Mouse (Mus musculus) ES-Bruce4 (cell line): ENCODE measurements at regions not wholly inside any gene's neighbourhood (a gene's known extent, or its start where the extent isn't known, plus 50 kb on each side); places are given as distances from the start of the nearest gene placed in this dataset.
A peak's percentile ranks its signal among the peaks of the same experiment; 100 is the strongest.

ENCODE experiments used
- H3K27ac ChIP-seq: 2 replicates; pipeline ENCODE4 v1.5.1; 2012; ENCODE audit warnings: low read length, inconsistent platforms; ENCODE audit not compliant: insufficient read depth
- H3K27me3 ChIP-seq: 2 replicates; pipeline ENCODE4 v1.6.1; 2012; ENCODE audit warnings: mild to moderate bottlenecking, low read length, inconsistent platforms; ENCODE audit not compliant: control insufficient read depth, poor library complexity, insufficient read depth, severe bottlenecking
- H3K36me3 ChIP-seq: 2 replicates; pipeline ENCODE4 v1.6.1; 2012; ENCODE audit warnings: inconsistent platforms, mild to moderate bottlenecking, low read length, moderate library complexity; ENCODE audit not compliant: control insufficient read depth, poor library complexity, insufficient read depth, severe bottlenecking
- H3K4me1 ChIP-seq: one replicate; pipeline ENCODE4 v1.8.1; 2011; ENCODE audit warnings: low read length; ENCODE audit not compliant: control insufficient read depth, insufficient read depth
- H3K4me3 ChIP-seq: 2 replicates; pipeline ENCODE4 v1.5.1; 2011; ENCODE audit warnings: low read depth, mild to moderate bottlenecking, low read length
- H3K9ac ChIP-seq: 2 replicates; pipeline ENCODE4 v1.6.1; 2012; ENCODE audit warnings: low read depth, mild to moderate bottlenecking, inconsistent platforms; ENCODE audit not compliant: poor library complexity, severe bottlenecking
- H3K9me3 ChIP-seq: replicated peaks from 2 replicates; pipeline ENCODE4 v1.6.1; 2012; ENCODE audit warnings: mild to moderate bottlenecking, low read length, inconsistent platforms; ENCODE audit not compliant: control insufficient read depth, poor library complexity, insufficient read depth, severe bottlenecking
- CTCF ChIP-seq: IDR thresholded peaks from one replicate; pipeline ENCODE4 v1.8.1; 2011; ENCODE audit warnings: low read depth, low read length
- EP300 ChIP-seq: IDR thresholded peaks from 2 replicates; pipeline ENCODE4 v1.6.1; 2011; ENCODE audit warnings: low read depth, low read length; ENCODE audit not compliant: insufficient read depth
- POLR2A ChIP-seq: IDR thresholded peaks from one replicate; pipeline ENCODE4 v1.8.1; 2011; ENCODE audit warnings: low read length; ENCODE audit not compliant: insufficient read depth

DNA sequence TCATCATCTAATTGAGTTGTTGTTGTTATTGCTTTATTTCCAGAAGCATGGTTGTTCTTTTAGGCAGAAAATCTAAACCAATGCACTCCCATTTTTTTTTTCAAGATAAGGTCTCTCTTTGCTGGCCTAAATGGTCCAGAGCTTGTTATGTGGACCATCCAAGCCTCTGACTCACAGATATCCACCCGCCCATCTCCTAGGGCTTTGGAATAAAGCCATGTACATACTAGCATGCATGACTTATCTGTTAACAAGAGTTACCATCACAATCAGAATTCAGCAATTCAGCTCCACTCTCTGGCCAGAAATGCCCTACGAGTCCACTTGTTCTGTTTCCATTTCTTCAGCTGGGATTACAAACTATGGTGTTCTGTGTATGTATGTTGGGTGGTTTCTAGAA lies 669.5 kb downstream of the Epha7 start:
- TF ChIP-seq POLR2A (no peak), CTCF (no peak), EP300 (no peak)

DNA sequence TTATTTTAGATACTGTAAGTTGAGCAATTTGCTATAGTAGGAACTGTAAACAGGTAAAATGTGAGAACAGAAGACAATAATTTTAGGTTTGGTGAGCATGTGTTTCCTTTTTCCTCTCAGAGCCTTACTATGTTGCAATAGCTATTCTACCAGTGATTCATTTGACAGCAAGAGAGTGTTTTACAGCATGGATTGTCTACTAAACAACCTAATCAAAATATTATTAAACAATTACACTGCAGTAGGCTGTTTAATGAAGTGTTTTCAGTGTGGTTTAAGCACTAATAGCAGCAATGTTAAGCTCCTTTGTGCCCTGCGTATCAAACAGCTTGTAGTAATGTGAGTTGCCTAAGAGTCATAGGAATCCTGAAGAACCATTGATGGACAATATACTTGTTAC lies 687.9 kb downstream of the Epha7 start:
- Histone ChIP-seq H3K27me3 (no peaks in the 10 kb centered on the region), H3K36me3 (no peaks in the 10 kb centered on the region), H3K4me1 (no peaks in the 10 kb centered on the region), H3K27ac (no peak overlapping the region), H3K9ac (no peak overlapping the region), H3K4me3 (no peak overlapping the region), H3K9me3 (no peaks in the 10 kb centered on the region)
- TF ChIP-seq POLR2A (no peak), CTCF (no peak), EP300 (no peak)

More for the DNA sequence above, 669.5 kb downstream of the Epha7 start:
- H3K4me1 ChIP-seq, result no peaks in the 10 kb centered on the region
- no peak overlapping the region for H3K9ac ChIP-seq
- H3K4me3 ChIP-seq, result no peak overlapping the region
- H3K27ac ChIP-seq, result no peak overlapping the region
- H3K36me3 ChIP-seq, result no peaks in the 10 kb centered on the region
- H3K9me3 ChIP-seq, result no peaks in the 10 kb centered on the region
- no peaks in the 10 kb centered on the region for H3K27me3 ChIP-seq

DNA sequence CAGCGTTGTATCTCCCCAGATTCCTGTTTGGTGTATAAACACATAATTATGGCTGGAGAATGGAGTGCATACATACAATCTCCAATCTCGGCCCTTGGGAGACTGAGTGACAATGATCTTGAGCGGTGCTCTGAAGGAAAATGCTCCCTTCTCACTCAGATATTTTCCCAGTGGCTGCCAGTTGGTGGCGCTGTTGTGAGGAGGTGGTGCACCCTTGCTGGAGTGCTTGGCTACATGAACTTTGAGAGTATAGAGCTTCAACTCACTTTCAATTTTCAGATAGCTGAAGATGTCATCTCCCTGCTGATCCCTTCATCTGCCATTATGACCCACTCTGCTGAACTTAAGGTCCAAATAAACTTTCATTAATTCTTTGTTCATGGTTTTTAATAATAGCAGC lies 712.1 kb downstream of the Epha7 start:
- TF ChIP-seq CTCF (peak; percentile 65), EP300 (no peak)
- Histone ChIP-seq H3K36me3 (no peaks in the 10 kb centered on the region), H3K27me3 (no peaks in the 10 kb centered on the region), H3K9ac (no peak overlapping the region), H3K4me3 (no peak overlapping the region), H3K27ac (no peak overlapping the region), H3K4me1 (no peaks in the 10 kb centered on the region), H3K9me3 (no peaks in the 10 kb centered on the region)

DNA sequence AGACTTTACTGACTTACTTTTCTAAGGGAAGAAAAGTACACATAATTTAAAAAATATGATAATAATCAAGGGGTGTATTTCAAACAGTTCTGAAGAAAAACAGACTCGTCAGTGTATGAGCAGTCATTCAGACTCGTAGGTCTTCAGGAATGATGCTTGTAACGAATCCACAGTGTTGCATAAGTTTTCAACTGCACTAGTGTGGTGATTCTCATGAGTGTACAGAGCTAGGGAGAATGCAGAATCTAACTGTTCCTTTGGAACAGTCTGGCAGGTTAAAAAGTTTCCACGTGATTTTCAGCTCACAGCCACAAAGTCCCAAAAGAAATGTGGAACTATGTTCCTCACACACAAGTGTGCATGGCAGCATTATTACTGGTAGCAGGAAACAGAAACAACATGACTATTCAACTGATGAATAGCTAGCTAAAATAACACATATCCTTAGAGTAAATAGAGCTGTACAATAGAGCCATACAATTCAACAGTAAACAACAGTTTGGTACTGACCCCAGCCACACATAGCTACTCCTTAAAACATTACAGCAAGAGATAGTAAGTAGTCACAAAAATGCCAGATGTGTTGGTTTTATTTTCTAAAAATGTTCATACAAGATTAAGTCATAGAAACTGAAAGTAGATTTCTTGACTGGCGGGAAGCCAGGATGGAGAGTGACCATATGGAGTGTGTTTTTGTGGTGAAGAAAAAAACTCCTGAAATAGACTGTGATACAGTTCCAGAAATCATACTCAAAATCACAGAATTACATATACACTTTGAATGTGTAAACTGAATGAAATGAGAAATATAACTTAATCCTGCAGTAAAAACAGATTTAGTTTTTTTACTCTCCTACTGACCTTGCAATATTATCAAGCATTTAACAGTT lies 713.1 kb downstream of the Epha7 start:
- TF ChIP-seq CTCF (no peak), EP300 (no peak), POLR2A (no peak)
- Histone ChIP-seq H3K36me3 (no peaks in the 10 kb centered on the region), H3K9me3 (no peaks in the 10 kb centered on the region), H3K4me1 (no peaks in the 10 kb centered on the region), H3K4me3 (no peak overlapping the region), H3K27me3 (no peaks in the 10 kb centered on the region), H3K9ac (no peak overlapping the region), H3K27ac (no peak overlapping the region)
